Mouse (Mus musculus): ENCODE data around the gene Noc4l.

DNA sequence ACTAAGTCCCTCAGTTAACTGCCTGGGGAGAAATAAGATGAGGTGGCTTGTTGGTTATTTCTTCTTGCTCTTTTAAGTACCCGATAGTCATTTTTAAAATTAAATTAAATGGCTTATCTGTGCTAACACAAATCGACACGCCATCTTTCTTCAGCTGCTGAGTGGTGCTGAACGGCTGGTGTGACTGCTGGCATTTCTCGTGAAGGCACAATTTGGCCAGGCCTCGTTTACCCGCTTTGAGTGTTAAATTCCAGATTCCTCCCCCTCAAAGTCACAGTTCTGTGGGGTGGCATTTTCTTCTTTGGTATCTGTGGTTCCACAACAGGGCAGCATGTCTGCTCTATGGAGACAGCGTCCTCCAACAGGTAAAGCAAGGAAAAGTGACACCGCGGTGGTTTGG, 25.9 kb downstream of the Noc4l start:
- no peak for TF ChIP-seq GATA1 (IDR thresholded peaks at IDR 0.05; ENCODE audit: borderline replicate concordance, low read length)
- TF ChIP-seq FLI1 (IDR thresholded peaks at IDR 0.05; ENCODE audit: low read length) = no peak

Measured in megakaryocyte, embryonic 14.5 days (primary cell).